Mouse (Mus musculus) left cerebral cortex, adult 18-20 months (tissue): ENCODE measurements around the gene Rrad. TPM values are rescaled to one million over a fixed set of nuclear protein-coding genes. Genes with fewer than 3 reads are reported as not detected.

Source experiments
- DNase-seq, 2 experiments: peaks; one replicate each; pipeline ENCODE4 v3.0.0; 2021 to 2022; ENCODE audit warnings: low spot score in 2 of 2, mixed read lengths in 1 of 2
- total RNA-seq, 2 experiments: library from RNA; stranded (reverse); gene quantifications; 2 replicates each; pipeline ENCODE4 v1.2.3; 2021

The Rrad gene
- total RNA-seq, 2 experiments from 2014 or later, result 3.4 to 5.2 TPM

DNA sequence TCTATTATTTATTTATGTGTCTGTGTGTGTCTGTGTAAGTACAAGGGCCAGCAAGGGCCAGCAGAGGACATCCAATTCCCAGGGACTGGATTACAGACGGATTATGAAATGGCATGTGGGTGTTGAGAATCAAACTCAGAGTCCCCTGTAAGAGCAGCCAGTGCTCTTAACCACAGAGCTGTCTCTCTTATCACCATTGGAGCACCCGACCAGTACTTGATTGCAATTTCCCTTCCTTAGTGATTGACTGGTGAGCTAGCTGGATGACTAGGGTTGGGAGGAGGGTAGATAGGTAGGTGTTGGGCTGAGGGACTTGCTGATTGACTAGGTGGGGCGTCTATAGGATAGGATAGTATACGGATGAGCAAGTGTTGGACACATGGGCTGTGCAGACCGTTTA lies 10.4 kb downstream of the Rrad start:
- DNase-seq, result no peak

GRCm38 (mm10) chr8:104613119-104613518 lies 18.0 kb downstream of the Rrad start:
- no peak for DNase-seq

DNA sequence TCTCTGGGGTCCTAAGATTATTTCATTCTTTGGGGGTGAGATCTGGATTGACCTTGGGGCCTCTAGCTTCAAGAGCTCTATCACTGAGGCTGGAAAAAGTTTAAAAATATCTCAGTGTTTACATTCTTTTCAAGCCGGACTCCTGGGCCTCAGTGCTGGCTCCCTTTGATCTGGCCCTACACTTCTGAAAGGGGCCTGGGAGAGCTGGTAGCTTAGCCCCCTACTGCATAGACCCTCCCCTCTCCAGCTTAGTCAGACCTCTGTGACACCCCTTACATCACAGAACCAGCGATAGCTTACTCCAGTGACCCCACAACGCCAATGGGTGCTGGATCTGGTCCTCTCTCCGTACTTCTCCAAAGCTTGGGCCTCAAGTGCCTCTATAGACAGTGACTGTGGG lies 19.5 kb downstream of the Rrad start:
- DNase-seq, result no peak

DNA sequence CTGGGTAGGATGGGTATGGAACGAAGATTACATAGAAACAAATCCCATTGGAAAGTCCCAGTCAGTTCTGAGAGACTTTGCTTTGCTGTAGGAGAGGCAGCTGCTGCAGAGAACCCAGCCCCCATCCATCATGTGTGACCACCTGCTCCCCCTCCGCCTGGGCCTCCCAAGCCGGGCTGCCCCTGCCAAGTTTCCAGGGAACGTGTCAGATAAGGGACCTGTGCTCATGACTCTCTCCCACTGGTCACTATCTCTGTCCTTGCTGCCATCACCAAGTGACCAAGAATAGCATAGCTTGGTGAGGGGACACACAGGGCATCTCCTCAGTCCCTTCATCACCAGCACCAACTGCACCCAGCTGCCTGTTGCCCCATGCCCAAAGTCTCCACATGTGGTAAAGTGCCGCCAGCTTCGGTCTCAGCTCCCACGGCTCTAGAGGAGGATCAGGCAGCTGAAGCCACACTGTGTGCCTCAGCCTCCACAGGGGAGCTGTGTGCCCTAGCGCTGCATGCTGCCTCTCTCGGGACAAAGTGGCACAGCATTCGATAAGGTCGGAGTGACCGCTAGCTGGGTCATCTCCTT lies 20.9 kb downstream of the Rrad start:
- DNase-seq, result no peak

DNA sequence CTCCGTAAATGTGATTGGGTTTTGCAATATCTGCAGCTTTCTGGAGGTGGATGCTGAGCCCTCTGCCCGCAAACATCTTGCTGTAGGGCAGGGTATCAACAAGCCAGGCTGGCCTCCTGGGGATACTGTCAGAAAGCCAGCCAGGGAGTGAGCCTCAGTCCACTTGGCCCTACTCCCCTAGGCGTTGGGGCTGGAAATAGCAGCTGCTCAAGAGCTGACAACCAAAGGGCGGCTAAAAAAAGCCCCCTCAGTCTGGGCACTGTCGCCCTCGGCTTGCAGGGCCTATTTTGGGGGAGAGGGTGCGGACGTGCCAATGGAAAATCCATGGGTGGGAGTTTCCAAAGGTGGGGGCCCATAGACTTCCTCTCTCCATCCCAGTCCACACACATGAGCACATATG lies 21.9 kb downstream of the Rrad start:
- no peak for DNase-seq

DNA sequence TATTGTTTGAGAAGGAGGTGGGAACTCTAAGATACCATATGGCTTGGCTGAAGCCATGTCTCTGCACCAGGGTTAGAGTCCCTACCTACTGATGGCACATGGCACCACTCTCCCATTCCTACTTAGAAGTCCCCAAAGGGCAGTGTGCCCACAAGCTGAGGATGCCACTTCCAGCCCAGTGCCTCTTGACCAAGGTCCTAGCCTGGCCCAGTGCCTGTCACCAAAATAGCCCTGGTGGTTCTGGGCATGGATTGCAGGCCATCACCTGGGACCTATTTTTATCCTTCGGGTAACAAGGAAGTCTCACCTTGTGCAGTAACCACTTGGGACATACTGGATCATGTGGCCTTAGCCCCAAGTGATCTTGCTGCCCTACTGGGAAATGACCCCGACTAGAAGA lies 23.2 kb downstream of the Rrad start:
- DNase-seq, result no peak

GRCm38 (mm10) chr8:104606329-104606728 lies 24.8 kb downstream of the Rrad start:
- DNase-seq, result no peak

- DNase-seq, result no peak
Observed at GRCm38 (mm10) chr8:104603245-104603593, 27.9 kb downstream of the Rrad start.

- DNase-seq, result peak; percentile 79 to 82
Observed at GRCm38 (mm10) chr8:104602468-104603244, 28.5 kb downstream of the Rrad start.

GRCm38 (mm10) chr8:104601941-104602371 lies 29.2 kb downstream of the Rrad start:
- no peak for DNase-seq

- no peak for DNase-seq
Observed at GRCm38 (mm10) chr8:104601386-104601785, 29.7 kb downstream of the Rrad start.

DNA sequence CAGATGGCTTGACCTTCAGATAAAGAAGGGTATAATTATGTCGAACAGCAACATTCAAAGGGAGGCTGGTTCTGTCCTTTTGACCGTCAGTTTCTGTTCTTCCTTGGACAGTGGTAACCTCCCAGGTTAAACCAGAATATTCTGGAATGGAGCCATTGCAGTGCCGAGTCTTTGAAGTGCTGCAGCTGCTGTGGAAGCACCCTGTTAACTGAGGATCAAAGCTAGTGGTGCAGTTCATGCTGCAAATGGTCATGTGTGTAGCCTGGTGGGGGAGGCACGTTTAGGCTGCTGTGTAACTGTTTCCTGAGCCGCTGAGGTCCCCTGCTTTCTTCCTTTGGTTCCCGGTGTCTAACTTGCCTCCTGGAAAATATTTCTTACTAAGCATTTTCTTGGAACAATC lies 32.6 kb downstream of the Rrad start:
- DNase-seq, result no peak

DNA sequence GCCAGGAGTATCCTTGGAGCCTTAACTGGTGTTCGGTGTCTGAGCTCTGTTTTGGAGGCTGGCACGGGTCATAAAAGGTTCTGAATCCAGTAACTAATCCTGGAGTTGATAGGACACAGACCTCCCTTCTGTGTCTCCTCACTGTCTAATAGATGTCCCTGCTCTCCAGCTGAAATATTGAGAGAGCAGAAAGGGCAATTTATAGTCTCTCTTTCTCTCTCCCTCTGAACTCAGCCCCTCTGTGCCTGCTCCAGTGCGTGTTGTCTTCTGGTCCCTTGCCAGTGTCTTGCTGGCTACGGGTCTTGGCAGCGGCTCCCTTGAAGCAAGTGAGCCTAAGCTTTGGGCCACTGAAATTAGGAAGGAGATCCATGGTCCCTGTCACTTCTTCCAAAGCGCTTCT lies 33.5 kb downstream of the Rrad start:
- no peak for DNase-seq

GRCm38 (mm10) chr8:104595773-104596536 lies 35.2 kb downstream of the Rrad start:
- DNase-seq, result no peak

- DNase-seq, result no peak
Observed at GRCm38 (mm10) chr8:104594611-104595362, 36.3 kb downstream of the Rrad start.

- DNase-seq, result no peak
Observed at GRCm38 (mm10) chr8:104593536-104594325, 37.4 kb downstream of the Rrad start.

- no peak for DNase-seq
Observed at GRCm38 (mm10) chr8:104592566-104592965, 38.6 kb downstream of the Rrad start.

GRCm38 (mm10) chr8:104591856-104592255 lies 39.3 kb downstream of the Rrad start:
- DNase-seq, result no peak

DNA sequence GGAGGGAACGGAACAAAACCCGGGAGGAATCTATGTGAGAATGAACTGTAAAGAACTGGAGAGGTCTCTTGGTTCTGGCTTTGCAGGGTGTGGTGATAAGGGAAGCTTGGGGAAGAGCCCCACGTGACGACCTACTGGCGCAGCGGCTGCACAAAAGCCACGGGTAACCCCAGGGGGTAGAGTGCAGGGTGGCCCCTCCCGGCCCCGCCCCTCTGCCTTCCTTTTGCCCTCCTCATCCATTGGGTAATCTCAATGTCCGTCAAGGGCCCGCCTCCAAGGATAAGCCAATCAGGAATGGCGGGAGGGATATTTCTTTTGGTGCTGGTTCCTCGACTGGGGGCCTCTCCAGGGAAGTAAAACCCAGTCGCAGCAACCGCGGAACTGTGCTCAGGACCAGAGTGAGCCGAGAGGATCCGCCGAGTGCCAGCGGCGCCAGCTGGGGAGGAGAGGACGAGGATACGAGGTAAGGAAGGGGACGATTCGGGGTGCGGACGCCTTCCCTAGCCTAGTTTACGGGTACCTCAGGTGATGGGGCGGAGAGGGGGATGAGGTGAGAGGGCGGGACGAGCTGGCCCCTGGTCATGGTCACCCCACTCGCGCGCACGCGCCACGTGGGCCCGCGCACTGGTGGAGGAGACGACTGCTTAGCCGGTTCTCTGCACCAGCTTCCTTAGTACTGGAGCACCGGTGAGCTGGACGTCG lies 39.8 kb downstream of the Rrad start, which contains the start of gene Pdp2:
TSS of gene Pdp2 (plus strand) at position 319 of the 702 bp plus-strand sequence.
- peak; percentile 89 to 92 for DNase-seq

DNA sequence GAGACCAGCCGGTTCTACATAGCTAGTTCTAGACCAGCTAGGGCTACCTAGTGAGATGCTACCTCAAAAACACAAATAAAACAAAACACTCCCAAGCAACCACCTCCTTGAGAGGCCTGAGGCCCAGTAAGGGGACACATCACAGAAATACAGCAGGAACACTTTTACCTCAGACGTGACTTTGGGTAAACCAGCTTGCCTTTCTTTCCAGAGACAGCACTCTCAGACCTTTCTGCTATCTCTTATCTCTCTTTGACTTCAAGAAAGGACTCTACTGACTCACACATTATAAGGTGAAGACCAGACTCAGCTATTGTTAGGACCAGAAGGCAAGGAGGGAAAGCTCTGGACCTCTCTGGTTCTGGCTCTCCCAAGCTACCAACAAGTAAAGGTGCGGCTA lies 40.8 kb downstream of the Rrad start:
- no peak for DNase-seq
